Mouse (Mus musculus) gastrocnemius, postnatal 14 days (tissue): ENCODE results near the gene Capn13. TPM values are rescaled to one million over a fixed set of nuclear protein-coding genes. Genes with fewer than 3 reads are reported as not detected.

Experiments
- DNase-seq: peaks from one replicate; pipeline ENCODE4 v3.0.0; 2021; ENCODE audit warnings: mixed read lengths
- intact Hi-C: fragments of 180-260 bp; cut with DNase I; formaldehyde crosslinking; loops from one replicate; pipeline ENCODE4 v1.15.1; 2025; ENCODE audit warnings: low total_unique reads
- total RNA-seq, 2 experiments: library from RNA; stranded (reverse); gene quantifications; 2 replicates each; pipeline ENCODE4 v1.2.3; 2021

The Capn13 gene
- total RNA-seq, 2 experiments from 2014 or later = not detected

DNA sequence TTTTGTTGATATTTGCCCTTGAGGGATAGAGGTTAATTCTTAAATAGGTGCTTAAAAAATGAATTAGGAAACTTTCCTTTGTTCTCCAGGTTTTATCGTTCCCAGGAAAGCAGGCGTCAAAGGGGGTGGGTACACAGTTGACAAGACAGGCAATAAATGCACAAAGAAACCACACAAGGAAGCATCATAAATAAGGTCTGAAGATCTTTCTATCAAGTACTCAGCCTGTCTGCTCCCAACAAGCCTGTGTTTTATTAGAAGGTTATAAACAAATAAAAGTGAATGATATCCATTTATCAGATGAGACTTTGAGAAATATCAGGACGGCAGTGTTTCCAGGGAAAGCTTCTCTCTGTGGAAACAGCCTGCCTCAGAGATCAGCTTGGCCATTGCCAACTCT, 33.3 kb downstream of the Capn13 start:
- intact Hi-C loops = no loop called here
- DNase-seq = no peak

DNA sequence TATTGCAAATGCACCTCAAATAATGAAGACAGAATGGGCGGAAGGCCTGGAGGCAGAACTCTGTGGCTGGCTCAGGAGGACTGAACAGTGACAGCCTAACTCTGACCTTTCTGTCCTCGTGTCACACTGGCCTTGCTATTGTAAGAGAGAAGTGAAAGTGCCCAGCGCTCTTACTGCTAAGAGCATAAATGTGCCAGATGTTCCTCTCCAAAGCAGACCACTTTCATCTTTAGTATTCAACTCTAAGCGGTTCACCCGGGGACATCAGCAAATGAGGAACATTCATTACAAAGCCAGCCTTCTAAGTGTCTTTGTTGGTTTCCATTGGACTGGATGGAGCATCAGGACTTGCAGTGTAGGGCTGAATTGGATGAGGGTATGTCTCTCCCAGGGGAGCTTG, 39.6 kb downstream of the Capn13 start:
- intact Hi-C loops = no loop called here
- no peak for DNase-seq

DNA sequence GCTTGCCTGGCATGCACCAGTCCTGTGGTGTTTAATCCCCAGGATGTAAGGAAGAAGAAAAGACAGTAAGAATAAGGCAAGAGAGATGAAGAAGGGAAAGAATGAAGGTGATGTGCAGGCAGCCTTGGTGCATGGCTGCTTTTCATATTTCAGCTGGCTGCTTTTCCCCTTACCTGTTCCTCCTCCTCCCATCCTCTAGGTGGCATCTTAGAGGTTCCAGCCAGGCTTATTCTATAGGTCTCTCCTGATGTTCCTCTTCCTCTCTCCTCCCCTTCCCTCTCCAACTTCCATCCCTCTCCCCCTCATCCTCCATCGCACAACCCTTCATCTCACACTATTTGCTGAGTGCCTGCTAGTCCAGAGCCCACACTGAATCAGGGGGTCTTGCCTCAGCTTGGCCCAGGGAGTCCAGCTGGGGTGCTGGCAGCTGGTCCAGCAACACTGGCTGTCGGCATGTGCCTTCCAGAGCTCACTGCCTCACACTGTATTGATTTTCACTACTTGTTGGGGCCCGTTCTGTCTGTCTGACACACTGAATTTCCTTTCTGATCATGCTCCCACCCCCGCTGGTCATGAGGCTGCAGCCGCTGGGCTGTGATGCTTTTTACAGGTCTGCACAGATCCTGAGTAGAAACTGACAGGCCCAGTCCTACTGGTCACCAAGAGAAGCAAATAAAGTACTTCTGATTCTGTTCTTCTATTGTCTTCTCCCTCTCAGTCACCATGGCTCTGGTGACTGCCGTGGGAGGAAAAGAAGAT, 56.9 kb downstream of the Capn13 start:
- no peak for DNase-seq
- intact Hi-C loops = no loop called here

DNA sequence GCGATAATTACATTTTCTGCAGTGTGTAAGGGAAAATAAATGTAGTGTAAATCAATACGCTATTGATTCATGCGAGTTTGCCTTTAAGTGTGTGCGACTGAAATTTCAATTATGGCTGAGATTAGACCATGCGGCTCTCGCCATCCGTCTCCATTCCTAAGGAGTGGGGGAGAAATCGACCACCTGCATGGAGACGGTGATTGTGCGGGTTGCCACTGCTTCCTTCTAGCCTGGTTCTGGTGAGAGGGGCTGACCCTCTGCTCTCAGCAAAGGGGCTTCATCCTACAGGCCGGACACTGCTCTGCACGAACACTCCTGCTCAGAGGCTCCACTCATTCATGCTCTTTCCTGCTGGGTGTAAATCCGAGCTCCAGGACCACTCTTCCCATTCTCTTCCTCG, 58.0 kb downstream of the Capn13 start:
- intact Hi-C loops = no loop called here
- no peak for DNase-seq

DNA sequence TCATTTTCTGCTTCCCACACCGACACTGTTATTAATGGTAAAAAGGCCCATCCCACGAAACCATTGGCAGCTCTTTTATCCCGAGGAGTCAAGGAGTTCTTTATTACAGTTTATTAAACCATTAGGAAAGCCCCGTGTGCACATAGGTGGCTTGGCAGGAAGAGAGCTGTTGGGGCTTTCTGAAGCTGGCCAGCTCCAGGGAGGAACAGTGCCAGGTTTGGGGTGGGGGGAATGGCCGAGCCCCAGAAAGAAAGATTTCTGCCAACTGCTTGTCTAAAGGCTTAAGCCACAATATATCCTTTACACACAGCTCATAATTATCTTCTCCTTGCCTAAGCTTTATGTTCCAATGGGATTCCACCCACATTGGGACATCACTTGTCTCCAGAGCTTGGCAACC, 71.6 kb downstream of the Capn13 start:
- intact Hi-C loops = no loop called here
- DNase-seq = no peak

DNA sequence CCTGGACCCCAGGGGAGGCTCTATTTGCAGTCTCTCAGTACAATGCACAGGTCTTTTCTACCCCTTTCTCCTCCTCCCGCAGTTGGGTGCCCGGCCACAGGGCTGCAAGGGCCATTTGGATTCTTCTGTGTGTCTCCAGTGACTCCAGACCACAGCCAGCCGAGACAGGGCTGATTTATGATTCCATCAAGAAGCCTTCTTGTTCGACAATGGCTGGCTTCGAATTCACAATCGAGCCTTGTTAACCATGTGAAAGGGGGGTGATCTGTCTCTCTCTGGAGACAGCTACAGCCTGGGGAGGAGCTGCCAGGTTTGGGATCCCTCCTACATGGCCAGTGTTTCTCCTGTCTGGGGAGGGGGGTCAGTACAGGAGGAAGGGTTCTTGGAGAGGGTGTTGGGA, 75.4 kb downstream of the Capn13 start:
- intact Hi-C loops = no loop called here
- no peak for DNase-seq

DNA sequence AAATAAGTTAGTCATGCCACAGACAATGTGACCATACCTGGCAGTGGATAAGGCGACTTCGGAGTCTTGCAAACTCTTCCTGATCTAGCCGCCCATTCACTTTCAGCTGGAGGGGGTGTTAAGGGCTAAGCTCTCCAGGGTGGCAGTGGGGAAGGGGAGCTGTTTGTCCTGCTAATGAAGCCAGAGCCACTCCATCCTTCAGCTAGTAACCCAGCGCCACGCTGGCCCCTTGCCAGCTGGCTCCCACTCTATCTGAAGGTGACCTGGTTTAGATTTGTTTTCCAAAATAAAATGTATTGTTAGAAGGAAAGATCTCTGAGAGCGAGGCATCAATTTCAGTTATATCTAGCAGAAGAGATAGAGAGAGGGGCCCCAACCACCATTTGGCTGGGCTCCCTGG, 75.9 kb downstream of the Capn13 start:
- intact Hi-C loops = no loop called here
- DNase-seq = no peak

DNA sequence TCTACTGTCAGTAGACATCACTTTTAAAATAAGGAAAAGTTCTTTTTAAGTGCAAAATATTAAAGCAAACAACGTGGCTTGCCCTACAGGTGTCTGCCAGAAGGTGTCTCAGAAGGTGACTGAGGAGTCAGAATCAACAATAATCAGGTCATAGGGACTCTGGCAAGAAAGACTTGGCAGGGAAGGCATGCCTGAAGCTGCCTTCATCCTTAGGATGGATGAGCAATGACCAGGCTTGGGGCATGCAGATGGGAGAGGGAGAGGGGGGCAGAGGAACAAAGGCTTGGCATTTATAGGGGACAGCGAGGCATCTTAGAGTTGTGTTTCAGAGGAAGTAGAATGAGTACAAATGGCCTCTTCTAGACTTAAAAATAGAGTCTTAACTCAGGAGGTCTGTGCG, 76.7 kb downstream of the Capn13 start:
- intact Hi-C loops = no loop called here

DNA sequence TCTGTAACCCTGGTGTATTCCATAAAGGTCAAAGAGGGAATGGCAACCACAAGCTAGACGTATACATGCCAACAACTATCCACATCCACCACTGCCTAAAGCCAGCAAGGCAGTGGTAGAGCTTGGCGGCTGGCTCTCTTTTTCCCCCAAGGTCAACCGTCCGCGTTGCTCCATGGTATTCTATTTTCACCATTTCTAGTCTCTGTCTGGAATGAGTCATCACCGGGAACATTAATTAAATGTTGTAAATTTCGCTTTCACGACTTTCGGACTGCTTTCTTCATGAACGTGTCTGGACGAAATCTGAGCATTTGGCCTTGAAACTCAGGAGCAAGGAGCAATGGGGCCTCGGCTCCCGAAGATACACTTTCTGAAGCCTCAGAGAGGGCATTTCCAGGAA, 85.9 kb downstream of the Capn13 start:
- intact Hi-C loops = no loop called here

More for the DNA sequence above, 76.7 kb downstream of the Capn13 start:
- DNase-seq = no peak

DNA sequence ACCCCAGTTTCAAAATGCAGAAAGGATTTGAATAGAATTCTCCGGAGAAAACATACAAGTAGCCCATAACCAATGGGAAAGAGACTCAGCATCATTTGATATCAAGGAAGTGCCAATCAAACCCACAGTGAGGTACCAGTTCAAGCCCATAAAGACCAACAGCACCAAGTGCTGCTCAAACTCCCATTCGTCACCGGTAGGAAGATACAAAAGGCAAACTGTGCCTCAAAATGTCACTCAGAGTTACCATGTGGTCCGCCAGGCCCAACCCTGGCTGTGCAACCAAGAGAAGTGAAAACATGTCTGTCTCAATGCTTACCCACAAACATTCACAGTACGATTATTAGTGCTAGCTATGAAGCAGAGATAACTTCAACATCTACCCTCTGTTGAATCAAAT, 89.2 kb downstream of the Capn13 start:
- intact Hi-C loops = no loop called here
- no peak for DNase-seq

More for the DNA sequence above, 85.9 kb downstream of the Capn13 start:
- DNase-seq = no peak

DNA sequence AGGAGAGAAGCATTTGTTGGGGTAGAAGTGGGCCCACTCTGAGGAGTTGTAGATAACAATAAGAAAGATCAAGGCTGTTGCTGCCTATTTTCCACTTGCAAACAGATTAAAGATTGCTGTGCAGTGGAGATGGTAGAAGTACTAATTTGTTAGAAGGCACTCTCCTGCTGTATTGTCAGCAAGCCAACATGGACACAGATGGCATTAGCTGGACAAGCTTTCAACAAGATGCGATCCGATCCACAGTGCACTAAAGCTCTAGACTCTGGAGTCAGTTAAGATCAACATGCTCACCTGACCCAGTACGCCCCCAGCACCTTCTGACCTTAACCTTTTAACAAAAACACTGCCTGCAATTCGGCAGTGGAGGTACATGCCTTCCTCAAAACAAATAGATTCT, 92.0 kb downstream of the Capn13 start:
- DNase-seq = no peak
- intact Hi-C loops = no loop called here

DNA sequence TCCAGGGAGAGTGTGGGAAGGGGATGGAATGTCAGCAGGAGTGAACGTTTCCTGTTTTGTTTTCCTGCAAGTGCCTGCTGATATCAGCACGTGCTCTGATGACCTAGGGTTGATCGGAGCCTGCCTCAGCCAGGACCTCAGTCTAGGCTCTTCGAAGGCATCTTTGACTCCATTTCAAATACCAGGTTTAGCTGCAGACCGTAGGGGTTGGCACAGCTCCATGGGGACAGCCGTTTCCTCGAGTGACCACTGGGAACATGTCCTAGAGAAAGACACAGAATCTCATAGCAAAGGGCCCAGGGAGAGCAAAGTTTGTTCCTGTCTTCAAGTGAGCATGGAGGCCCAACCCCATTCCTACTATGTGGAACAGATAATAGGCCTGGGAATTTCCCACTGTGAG, 94.0 kb downstream of the Capn13 start:
- intact Hi-C loops = no loop called here
- DNase-seq = no peak

DNA sequence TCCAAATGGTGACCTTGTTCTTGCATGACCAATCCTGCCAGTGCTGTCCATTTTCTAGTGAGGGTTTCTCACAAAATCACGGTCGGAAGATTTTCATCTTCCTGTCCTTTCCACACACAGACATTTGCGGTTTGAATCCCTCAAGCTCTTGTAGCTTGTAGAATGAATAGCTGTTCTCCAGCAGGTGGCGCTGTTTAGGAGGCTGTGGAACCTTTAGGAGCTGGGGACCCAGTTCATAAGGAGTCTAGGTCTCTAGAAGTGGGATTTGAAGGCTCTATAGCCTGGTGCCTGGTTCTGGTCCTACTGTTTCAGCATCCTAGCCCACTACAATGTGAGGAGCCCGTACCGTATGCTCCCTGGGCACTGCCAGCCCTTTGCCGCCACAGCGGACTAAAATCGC, 95.0 kb downstream of the Capn13 start:
- intact Hi-C loops = no loop called here
- DNase-seq = peak; percentile 35

DNA sequence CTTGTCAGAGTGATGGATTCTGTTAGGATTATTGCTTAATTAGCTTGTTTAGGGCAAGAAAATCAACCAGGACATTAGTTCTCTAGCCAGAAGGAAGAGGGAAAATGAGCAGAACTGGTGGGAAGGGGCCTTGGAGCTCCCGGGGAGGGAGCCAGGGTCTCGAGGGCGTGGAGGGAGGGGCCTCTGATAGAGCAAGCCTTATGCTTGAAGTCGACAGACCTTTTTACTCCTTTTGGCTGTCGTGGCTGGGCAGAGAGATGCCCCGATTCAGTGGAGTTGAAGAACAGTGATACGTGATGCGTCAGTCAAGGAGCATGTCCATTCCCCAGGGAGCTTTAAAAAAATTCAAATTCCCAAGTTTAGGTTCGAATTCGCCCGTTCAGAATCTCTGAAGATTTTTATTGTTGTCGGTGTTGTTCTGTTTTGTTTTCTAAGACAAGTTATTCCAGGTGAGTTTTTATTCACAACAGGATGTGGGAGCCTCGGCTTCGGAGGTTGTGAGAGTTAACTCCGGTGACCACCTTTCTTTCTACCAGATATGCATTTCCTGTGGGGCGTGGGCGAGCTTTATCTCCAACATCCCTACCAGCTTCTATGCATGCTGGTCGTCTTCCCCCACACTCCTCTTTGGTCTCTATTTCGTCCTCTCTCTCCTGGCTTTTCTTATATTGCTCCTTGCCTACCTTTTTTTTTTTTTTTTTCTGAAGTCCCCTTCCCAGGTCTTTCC, 96.4 kb downstream of the Capn13 start:
- no peak for DNase-seq
- intact Hi-C loops = loop anchor here (5.0 kb wide), 1 partner anchor 578 kb away; no protein-coding TSS in a partner anchor

DNA sequence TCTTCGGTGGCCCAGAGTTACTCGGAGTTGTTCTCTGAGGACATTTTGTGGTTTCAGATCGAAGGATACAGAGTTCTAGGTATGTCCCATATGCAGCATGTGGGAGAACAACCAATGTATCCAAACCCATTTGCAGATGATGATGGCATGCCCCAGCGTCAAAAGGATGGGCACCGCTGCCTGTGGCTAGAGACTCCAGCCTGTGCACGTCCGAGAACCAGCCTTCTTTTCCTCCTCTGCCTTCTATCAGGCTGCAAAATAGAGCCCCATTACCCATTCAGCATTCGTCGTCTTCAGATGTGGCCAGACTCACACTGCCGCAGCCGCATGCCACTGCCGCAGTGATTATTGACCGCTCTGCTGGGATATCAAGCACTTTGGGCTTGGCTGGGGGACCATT, 97.0 kb downstream of the Capn13 start:
- intact Hi-C loops = loop anchor here (2.0 to 5.0 kb wide), 2 partner anchors 441 to 579 kb away; no protein-coding TSS in a partner anchor
- DNase-seq = no peak

DNA sequence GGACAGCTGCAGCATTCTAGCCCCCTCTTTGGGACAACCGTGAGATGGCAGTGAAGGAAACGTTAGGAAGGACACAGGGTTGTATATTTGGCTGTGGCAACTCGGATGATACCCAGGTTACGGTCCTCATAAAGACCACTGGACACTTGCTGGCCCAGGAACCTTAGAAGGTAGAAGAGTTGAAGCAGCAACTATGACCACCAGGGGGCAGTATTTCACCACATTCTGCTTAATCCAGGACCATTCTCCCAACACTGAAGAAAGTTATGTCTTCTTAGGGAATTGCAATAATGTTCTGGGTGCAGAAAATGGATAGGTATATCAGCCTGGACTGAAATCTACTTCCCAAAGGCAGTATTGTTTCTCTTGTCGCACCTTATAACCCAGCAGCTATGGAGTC, 97.4 kb downstream of the Capn13 start:
- intact Hi-C loops = loop anchor here (2.0 to 5.0 kb wide), 2 partner anchors 442 to 579 kb away; no protein-coding TSS in a partner anchor

DNA sequence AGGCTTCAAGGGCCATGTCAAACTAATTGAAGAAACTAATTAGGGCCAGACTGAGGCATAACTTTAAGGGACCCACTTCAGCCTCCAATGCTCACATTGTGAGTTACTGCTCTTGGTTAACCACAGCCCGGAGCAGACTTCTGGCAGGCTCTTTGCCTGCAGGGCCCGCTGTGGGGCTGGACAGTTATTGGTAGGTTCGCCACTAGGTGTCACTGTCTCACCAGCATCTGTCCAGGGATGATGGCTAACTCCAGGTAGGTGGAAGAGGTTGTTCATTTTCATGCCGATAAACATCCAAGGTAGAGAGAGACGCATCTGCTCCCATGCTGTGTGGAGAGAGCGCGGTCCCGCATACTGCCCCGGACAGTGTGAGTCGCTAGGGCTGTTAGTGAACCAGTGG, 98.6 kb downstream of the Capn13 start:
- intact Hi-C loops = loop anchor here (2.0 to 5.0 kb wide), 2 partner anchors 443 to 580 kb away; no protein-coding TSS in a partner anchor
- peak; percentile 73 for DNase-seq

More for the DNA sequence above, 97.4 kb downstream of the Capn13 start:
- peak; percentile 56 for DNase-seq

DNA sequence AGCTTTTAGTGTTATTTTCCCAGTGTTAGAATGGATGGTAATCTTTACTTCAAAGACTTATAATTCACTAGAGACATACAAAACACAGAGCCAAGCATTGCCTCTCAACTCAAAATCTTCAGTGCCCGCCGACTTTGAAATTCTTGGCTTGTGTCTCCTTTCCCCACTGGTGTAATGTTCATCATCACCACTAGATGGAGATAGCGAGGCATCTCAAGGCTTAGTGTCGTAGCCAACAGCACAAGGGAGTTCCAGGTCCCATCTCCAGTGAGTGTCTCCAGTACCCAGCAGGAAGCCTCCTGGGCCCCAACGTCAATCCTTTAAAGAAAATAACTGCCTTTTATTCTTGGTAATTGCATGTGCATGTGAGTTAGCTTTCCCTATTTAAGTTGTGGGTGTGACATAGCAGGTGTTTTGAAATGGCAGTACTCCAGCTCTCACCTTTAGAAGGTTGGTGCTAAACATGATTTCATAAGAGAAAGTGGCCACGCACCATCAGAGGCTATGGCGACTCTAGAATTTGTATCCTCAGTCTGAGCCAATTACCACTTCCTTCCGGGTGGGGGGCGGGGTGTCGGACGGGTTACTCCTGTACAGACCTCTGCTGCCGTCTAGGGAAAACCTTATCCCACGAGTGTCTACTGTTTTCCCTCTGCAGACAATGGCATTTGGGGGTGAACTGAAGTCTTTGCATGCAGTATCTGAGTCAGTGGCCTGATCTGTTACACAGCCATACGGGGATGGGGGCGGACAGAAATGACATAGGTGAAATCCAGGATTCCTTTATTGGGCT, 99.2 kb downstream of the Capn13 start:
- intact Hi-C loops = loop anchor here (2.0 to 5.0 kb wide), 2 partner anchors 443 to 581 kb away; no protein-coding TSS in a partner anchor
- DNase-seq = peak; percentile 38

DNA sequence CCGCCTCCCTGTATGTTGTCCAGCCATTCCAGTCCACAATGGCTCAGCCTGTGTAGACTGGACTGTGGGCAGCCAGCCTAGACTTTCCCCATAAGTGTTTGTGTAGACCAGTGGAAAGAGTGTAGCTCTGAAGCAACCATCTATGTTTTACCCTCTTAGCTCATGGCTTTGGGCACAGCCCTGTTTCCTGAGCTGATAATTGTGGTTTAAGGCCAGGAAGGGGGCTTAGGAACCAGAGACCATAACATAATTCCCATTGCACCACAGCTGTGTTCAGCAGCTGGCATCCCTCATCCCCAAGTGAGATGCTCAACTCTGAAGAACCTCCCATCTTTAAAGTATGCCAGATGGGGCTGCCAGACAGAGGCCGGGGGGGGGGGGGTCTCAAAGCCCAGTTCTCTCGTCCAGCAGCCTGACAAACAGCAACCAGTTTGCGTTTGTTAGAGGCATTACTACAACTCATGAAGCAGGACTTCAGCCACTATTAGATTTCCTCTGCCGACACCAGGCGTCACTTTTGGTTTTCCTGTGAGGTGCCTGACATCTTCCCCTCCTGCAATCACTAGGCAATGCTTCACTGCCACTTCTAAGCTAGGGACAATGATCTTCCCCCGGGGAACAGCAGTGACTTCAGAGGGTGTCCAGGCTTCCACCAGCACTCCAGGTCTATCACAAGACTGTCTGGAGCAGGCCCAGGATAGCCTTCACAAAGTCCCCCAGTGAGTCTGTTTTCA, 100.4 kb downstream of the Capn13 start:
- DNase-seq = no peak
- intact Hi-C loops = loop anchor here (5.0 kb wide), 1 partner anchor 582 kb away; no protein-coding TSS in a partner anchor
